Mouse (Mus musculus) testis, adult 2 months (tissue): Measurements from ENCODE around the gene Ift80.

ENCODE experiments used
- CTCF ChIP-seq: fragments of 200-500 bp; IDR thresholded peaks from 2 replicates; pipeline ENCODE4 v1.5.1; 2012; ENCODE audit warnings: low read depth, mild to moderate bottlenecking, inconsistent platforms, low read length, moderate library complexity; ENCODE audit not compliant: control insufficient read depth, insufficient read depth, insufficient replicate concordance
- POLR2A ChIP-seq: fragments of 200-500 bp; IDR thresholded peaks from 2 replicates; pipeline ENCODE4 v1.6.1; 2012; ENCODE audit warnings: low read depth, mild to moderate bottlenecking, inconsistent platforms, low read length, moderate library complexity; ENCODE audit not compliant: control insufficient read depth

DNA sequence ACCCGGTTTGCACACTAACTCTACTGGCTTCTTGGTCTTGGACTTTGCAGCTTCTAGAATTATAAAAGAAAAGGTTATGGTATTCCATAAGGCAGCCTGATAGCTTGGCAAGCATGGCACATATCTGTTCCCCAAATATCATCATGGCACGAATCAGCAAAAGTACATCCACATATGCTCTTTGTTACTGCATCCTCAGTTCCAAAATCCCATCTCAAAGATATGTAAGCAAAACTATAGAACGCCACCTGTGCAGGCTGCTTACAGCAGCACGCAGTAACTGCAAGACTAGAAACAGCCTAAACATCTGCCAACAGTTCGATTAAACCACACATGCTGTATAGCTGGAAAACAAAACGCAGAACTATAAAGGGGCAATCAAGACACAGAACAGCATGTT lies 62.5 kb downstream of the Ift80 start:
- TF ChIP-seq CTCF = no peak
- TF ChIP-seq POLR2A = no peak
